Mouse (Mus musculus): ENCODE measurements around the gene Coro1b.

GRCm38 (mm10) chr19:4131768-4132167 lies 16.7 kb upstream of the Coro1b start:
- TF ChIP-seq CHD2 (IDR thresholded peaks at IDR 0.05; ENCODE audit: low read depth, low read length) (no peak), HCFC1 (IDR thresholded peaks at IDR 0.05; ENCODE audit: borderline replicate concordance, insufficient read depth, low read length) (no peak), MAFK (IDR thresholded peaks at IDR 0.05; ENCODE audit: insufficient read depth, low read depth, low read length) (no peak)
